Mouse (Mus musculus): ENCODE measurements around the gene Stat5b.

Gene Stat5b

DNA sequence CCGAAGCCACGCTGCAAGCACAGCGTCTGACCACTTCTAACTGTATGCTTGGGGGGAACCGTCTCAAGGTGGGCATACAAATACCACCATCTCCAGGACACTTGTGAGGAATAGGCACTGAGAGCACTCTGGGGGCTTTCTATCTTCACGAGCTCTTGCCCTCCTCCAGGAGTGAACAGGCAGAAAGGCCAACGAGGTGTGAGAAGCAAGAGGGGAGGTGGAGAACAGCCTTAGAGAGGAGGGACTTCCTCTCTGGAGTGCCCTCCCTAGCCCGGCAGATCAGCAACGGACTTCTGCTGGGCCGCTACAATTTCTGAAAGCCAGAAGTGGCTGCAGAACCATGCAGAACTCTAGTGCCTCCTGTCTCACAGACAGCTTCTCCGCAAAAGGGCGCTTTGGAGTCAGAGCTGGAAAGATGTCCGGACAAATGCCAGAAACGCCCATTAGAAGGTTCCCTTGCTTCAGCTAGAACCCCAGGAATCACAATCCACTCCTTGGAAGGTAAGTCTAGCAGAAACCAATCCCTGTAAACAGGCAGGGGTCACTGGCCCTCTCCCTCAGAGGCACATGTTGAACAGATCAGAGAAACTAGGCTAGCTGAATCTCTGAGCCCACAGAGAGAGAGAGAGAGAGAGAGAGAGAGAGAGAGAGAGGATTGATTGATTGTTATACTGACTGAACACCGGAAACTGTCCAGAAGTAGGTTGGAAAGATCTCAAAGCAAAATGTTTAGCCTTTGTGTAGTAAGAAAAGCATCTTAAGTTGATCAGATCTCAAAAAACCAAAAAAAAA lies 114.4 kb downstream of the Stat5b start:
- in situ Hi-C loops (cut with MboI) = no loop called here

DNA sequence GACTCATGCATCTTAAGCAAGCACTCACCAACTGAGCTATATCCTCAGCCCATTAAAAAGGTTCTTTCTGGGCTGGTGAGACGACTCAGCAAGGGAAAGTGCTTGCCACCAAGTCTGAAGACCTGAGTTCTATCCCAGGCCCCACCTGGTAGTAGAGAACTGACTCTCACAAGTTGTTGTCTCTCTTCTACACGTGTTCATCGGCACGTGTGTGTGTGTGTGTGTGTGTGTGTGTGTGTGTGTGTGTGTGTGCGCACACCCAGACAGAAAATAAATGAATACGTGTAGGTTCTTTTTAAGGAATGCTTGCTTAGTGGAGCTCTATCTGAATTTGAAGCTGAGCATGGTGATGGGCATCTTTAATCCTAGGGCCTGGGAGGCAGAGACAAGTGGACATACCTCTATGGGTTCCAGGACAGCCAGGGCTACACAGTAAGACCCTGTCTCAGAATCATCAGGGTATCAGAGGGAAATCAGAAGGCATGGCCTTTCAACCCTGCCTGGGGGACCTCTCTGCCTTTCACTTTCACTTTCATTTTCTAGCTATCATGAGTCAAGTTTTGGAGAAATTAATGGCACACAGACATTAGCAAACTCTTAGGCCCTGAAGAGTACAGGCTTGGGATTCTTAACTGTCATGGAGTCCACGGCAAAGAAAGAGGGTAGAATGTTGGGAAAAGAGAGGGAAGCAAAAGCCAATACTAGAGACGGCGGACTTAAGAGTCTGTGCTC lies 115.2 kb downstream of the Stat5b start:
- in situ Hi-C loops (cut with MboI) = no loop called here
